Mouse (Mus musculus) midbrain, embryonic 10.5 days (tissue): Measurements from ENCODE around the gene Prmt9. TPM values are rescaled to one million over a fixed set of nuclear protein-coding genes. Genes with fewer than 3 reads are reported as not detected.

Experiments used
- DNase-seq: peaks from one replicate; pipeline ENCODE4 v3.0.0-alpha.2; 2017; ENCODE audit warnings: low spot score
- H3K27ac ChIP-seq: fragments of 300-500 bp; sonication (generic); replicated peaks from 2 replicates; pipeline ENCODE4 v1.5.1; 2016; ENCODE audit warnings: mild to moderate bottlenecking
- H3K27me3 ChIP-seq: fragments of 300-500 bp; sonication (generic); 2 replicates; pipeline ENCODE4 v1.6.1; 2016; ENCODE audit warnings: low read depth, mild to moderate bottlenecking; ENCODE audit not compliant: poor library complexity, severe bottlenecking
- H3K36me3 ChIP-seq: fragments of 300-500 bp; sonication (generic); 2 replicates; pipeline ENCODE4 v1.6.1; 2016; ENCODE audit warnings: mild to moderate bottlenecking, moderate library complexity
- H3K4me1 ChIP-seq: fragments of 300-500 bp; sonication (generic); 2 replicates; pipeline ENCODE4 v1.6.1; 2016
- H3K4me3 ChIP-seq: fragments of 300-500 bp; sonication (generic); 2 replicates; pipeline ENCODE4 v1.5.1; 2016; ENCODE audit warnings: mild to moderate bottlenecking, moderate library complexity
- H3K9me3 ChIP-seq: fragments of 300-500 bp; sonication (generic); replicated peaks from 2 replicates; pipeline ENCODE4 v1.6.1; 2016; ENCODE audit warnings: mild to moderate bottlenecking
- WGBS: fragments of 180-500 bp; shearing (Covaris S2); methylation state at CpG from one replicate; pipeline ENCODE4 v1.1.7; 2016; 5-methylcytosine and 5-hydroxymethylcytosine counted together
- polyA plus RNA-seq: library from polyadenylated mRNA; unstranded; fragments of >200 nt; fragmentation: Nextera tagmentation; extraction: Ambion mirVana; gene quantifications from 2 replicates; pipeline ENCODE4 v1.2.1, GENCODE M21; 2016

Prmt9 gene
- polyA plus RNA-seq: 22.9 and 23.6 TPM in 2 replicates

DNA sequence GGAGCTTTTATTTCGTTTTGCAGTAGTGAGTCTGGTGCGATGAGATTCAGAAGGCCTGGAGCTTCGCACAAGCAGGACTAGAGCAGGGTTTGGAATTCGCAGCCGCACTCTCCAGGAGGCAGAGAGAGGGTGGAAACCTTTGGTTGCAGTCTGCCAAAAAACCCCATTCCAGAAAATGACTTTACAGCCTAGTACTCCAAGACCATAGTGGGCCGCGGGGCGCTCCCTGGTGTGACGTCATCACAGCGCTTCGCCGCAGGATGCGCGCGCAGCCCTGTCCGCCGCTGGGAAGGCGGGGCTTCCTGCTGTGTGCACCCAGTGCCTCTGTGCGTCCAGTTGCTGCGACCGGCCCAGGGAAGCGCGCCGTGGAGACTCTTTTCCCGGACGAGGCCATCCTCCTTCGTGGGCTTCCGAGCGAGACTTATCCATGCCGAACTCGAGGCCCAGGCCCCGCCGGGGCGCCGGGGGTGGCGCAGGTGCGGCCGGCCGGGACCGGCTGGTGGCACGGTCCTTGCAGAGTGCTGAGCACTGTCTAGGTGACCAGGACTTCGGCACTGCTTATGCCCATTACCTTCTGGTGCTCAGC, at the start of gene Prmt9:
Gene Prmt9, plus strand, starts transcription at position 277 of the 586 bp plus-strand sequence.
- H3K9me3 ChIP-seq: no peaks in the 10 kb centered on the region
- peaks cover 31% of the 10 kb centered on the region for H3K36me3 ChIP-seq
- peaks cover 23% of the 10 kb centered on the region for H3K4me1 ChIP-seq
- DNase-seq: peak; percentile 90
- peak within 1 kb of the TSS; percentile 78 for H3K4me3 ChIP-seq
- H3K27me3 ChIP-seq: no peaks in the 10 kb centered on the region
- peak within 1 kb of the TSS; percentile 93 for H3K27ac ChIP-seq
- 4% methylated on average over 42 of the region's 42 CpGs for WGBS

- no peaks in the 10 kb centered on the region for H3K9me3 ChIP-seq
- no peaks in the 10 kb centered on the region for H3K36me3 ChIP-seq
- no peaks in the 10 kb centered on the region for H3K27me3 ChIP-seq
- whole genome bisulfite sequencing: 95% methylated on average over 3 of the region's 3 CpGs
- H3K4me3 ChIP-seq: no peak overlapping the region
- no peak for DNase-seq
- H3K27ac ChIP-seq: no peak overlapping the region
- H3K4me1 ChIP-seq: 0 out of 2 replicates have a peak, but pooled peaks cover 5% of the 10 kb centered on the region
These were observed 48.9 kb upstream of the Prmt9 start for GRCm38 (mm10) chr8:77500264-77500663.

DNA sequence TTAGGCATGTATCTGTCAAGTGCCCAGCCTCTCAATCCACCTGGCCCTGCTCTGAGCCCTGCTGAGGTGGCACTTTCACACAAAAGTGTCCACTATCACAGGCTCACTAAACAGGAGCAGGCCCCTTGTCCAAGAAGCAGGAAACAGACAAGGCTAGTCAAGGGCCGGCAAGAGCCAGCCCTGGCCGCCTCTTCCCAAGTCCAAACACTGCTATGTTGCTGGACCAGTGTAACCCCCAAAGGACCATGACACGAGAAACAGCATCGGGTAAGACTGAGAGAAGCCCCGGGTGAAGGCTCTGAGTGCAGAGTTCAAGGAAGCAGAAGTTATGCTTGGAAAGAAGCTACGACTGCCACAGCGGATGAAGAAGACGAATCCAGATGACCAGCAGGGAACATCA, 48.1 kb upstream of the Prmt9 start:
- no peaks in the 10 kb centered on the region for H3K36me3 ChIP-seq
- DNase-seq: no peak
- H3K27me3 ChIP-seq: no peaks in the 10 kb centered on the region
- H3K9me3 ChIP-seq: no peaks in the 10 kb centered on the region
- H3K27ac ChIP-seq: no peak overlapping the region
- WGBS: 91% methylated on average over 8 of the region's 8 CpGs
- H3K4me1 ChIP-seq: 0 out of 2 replicates have a peak, but pooled peaks cover 5% of the 10 kb centered on the region
- no peak overlapping the region for H3K4me3 ChIP-seq

- Histone ChIP-seq H3K27ac (no peak overlapping the region), H3K36me3 (no peaks in the 10 kb centered on the region), H3K4me3 (no peak overlapping the region), H3K4me1 (0 out of 2 replicates have a peak, but pooled peaks cover 5% of the 10 kb centered on the region), H3K9me3 (no peaks in the 10 kb centered on the region), H3K27me3 (no peaks in the 10 kb centered on the region)
- WGBS: 94% methylated on average over 6 of the region's 6 CpGs
- DNase-seq: no peak
These were observed 46.6 kb upstream of the Prmt9 start for GRCm38 (mm10) chr8:77502547-77502946.

DNA sequence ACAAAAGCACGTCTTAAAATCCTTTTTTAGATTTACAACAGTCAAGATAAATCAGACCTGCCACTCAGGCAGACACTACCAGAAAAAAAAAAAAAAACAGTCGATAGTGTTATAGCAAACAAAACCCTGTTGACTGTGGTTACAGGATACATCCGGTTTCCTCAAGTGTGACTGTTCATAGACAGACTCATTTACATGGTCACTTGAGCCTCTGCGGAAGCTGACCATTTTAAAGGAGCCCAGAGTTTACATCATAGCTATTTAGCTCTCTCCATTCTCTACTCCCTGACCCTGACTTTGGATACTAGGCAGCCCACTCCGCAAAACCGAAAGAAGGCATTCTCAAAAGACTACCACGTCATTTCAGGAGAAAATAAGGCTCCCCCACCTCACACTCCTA, 42.7 kb upstream of the Prmt9 start:
- H3K36me3 ChIP-seq: no peaks in the 10 kb centered on the region
- peaks cover 11% of the 10 kb centered on the region; the same call in 1 of the 2 replicates for H3K4me1 ChIP-seq
- no peaks in the 10 kb centered on the region for H3K27me3 ChIP-seq
- H3K9me3 ChIP-seq: no peaks in the 10 kb centered on the region
- no peak overlapping the region for H3K4me3 ChIP-seq
- DNase-seq: no peak
- H3K27ac ChIP-seq: no peak overlapping the region
- WGBS: 90% methylated on average over 7 of the region's 7 CpGs

- no peak overlapping the region for H3K27ac ChIP-seq
- H3K9me3 ChIP-seq: no peaks in the 10 kb centered on the region
- peaks cover 22% of the 10 kb centered on the region for H3K4me1 ChIP-seq
- no peak overlapping the region for H3K4me3 ChIP-seq
- H3K36me3 ChIP-seq: no peaks in the 10 kb centered on the region
- H3K27me3 ChIP-seq: no peaks in the 10 kb centered on the region; the same call in 1 of the 2 replicates
- no peak for DNase-seq
- WGBS: 93% methylated on average over 10 of the region's 10 CpGs
These were observed 41.6 kb upstream of the Prmt9 start for GRCm38 (mm10) chr8:77507510-77508035.

DNA sequence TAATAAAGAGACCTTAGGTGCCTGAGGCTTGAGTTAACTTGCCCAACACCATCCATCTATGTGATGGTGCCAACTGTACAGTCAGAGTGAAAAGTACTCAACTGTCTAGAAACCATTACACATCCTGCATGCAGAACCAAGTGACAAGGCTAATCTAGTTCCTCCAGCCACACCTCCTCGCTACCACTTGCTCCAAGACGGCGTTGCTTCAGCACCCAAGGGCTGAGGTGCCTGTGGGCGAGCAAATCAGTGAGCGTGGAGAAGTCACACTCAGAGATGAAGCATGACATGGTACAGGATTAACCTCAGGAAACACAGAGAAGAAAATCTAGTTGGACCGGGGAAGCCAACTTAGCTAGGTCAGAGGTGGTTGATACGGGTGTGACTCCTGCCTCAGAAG, 40.2 kb upstream of the Prmt9 start:
- DNase-seq: no peak
- 91% methylated on average over 7 of the region's 7 CpGs for WGBS

GRCm38 (mm10) chr8:77510426-77510825, 38.8 kb upstream of the Prmt9 start:
- no peak for DNase-seq
- Histone ChIP-seq H3K9me3 (no peaks in the 10 kb centered on the region), H3K27ac (no peak overlapping the region), H3K36me3 (no peaks in the 10 kb centered on the region), H3K27me3 (peaks cover 25% of the 10 kb centered on the region), H3K4me3 (no peak overlapping the region), H3K4me1 (peaks cover 35% of the 10 kb centered on the region)
- WGBS: 75% methylated on average over 3 of the region's 3 CpGs

More for the DNA sequence above, 40.2 kb upstream of the Prmt9 start:
- Histone ChIP-seq H3K4me3 (no peak overlapping the region), H3K4me1 (peaks cover 32% of the 10 kb centered on the region), H3K27ac (no peak overlapping the region), H3K9me3 (no peaks in the 10 kb centered on the region), H3K36me3 (no peaks in the 10 kb centered on the region), H3K27me3 (peaks cover 11% of the 10 kb centered on the region; the same call in 1 of the 2 replicates)

GRCm38 (mm10) chr8:77511750-77512493, 37.3 kb upstream of the Prmt9 start:
- 36% methylated on average over 13 of the region's 13 CpGs for WGBS
- Histone ChIP-seq H3K27ac (no peak overlapping the region), H3K27me3 (peaks cover 40% of the 10 kb centered on the region), H3K4me1 (peaks cover 49% of the 10 kb centered on the region), H3K9me3 (no peaks in the 10 kb centered on the region), H3K4me3 (no peak overlapping the region), H3K36me3 (no peaks in the 10 kb centered on the region)
- DNase-seq: no peak

DNA sequence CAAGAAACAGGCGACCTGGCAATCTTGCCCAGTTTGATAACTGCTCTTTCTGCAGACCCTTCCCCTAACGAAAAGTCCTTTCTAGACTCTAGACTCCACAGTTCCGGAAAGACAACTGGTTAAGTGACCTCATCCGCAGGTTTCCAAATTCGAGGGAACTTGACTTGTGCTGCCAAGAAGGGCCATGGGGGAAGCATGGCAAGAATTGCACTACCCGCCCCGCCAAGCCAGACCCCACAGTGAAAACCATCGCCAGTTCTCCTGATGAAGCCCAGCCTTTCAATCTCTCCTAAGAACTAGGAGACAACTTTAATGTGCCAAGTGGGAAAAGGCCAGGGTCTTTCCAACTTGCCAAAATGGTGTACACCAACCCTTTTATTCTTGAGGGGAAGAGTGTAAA, 34.0 kb upstream of the Prmt9 start:
- H3K27me3 ChIP-seq: peaks cover 56% of the 10 kb centered on the region
- no peak for DNase-seq
- H3K4me3 ChIP-seq: no peak overlapping the region
- no peak overlapping the region for H3K27ac ChIP-seq
- H3K36me3 ChIP-seq: no peaks in the 10 kb centered on the region
- no peaks in the 10 kb centered on the region for H3K9me3 ChIP-seq
- WGBS: 90% methylated on average over 8 of the region's 8 CpGs
- peaks cover 62% of the 10 kb centered on the region for H3K4me1 ChIP-seq

DNA sequence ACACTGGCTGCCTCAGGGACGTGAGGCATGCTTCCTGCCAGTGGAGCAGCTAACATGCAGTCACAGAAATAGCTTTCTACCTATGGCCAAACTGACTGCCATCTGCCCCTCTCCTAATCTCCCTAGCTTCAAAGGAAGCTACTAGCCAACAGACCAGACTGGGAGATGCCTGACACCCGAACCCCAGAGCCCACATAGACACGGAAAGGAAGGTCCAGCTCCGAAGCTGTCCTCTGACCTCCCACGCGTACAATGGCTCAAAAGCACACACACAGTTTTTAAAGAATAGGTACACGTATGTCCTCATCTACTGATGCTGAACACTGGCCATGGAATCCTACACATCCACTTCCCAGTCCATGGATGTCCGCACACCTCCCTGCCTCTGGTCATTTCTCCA, 33.4 kb upstream of the Prmt9 start:
- no peaks in the 10 kb centered on the region for H3K9me3 ChIP-seq
- peak overlapping the region; percentile 7; the same call in 1 of the 2 replicates for H3K4me3 ChIP-seq
- peaks cover 57% of the 10 kb centered on the region for H3K4me1 ChIP-seq
- no peak overlapping the region for H3K27ac ChIP-seq
- H3K36me3 ChIP-seq: no peaks in the 10 kb centered on the region
- peaks cover 56% of the 10 kb centered on the region for H3K27me3 ChIP-seq
- 79% methylated on average over 8 of the region's 8 CpGs for WGBS
- no peak for DNase-seq

GRCm38 (mm10) chr8:77516845-77517244, 32.4 kb upstream of the Prmt9 start:
- peaks cover 52% of the 10 kb centered on the region for H3K4me1 ChIP-seq
- peaks cover 56% of the 10 kb centered on the region for H3K27me3 ChIP-seq
- H3K9me3 ChIP-seq: no peaks in the 10 kb centered on the region
- peak; percentile 29 for DNase-seq
- 8% methylated on average over 10 of the region's 10 CpGs for WGBS
- peak overlapping the region; percentile 88 for H3K27ac ChIP-seq
- no peaks in the 10 kb centered on the region for H3K36me3 ChIP-seq
- H3K4me3 ChIP-seq: peak overlapping the region; percentile 75
